Mouse (Mus musculus): ENCODE measurements around the gene Nkiras2. TPM values are rescaled to one million over a fixed set of nuclear protein-coding genes. Genes with fewer than 3 reads are reported as not detected.

Nkiras2 gene
- total RNA-seq (2014; fragmentation: Nextera tagmentation) (47.6 and 54.9 TPM in 2 replicates), total RNA-seq (2017) (18.4 and 22.7 TPM in 2 replicates), polyA plus RNA-seq (2012) (36.1 and 40.4 TPM in 2 replicates)

GRCm38 (mm10) chr11:100618761-100619484, at the start of gene Nkiras2:
TSS of gene Nkiras2 (plus strand) at chr11:100619244.
- Histone ChIP-seq H3K36me3 (replicated peaks) (peaks cover 31% of the 10 kb centered on the region), H3K9me3 (replicated peaks) (no peaks in the 10 kb centered on the region), H3K27me3 (ENCODE audit: insufficient read depth, low read length) (no peaks in the 10 kb centered on the region), H3K4me3 (ENCODE audit: low read depth, low read length) (peak within 1 kb of the TSS; percentile 99), H3K4me1 (ENCODE audit: insufficient read depth, low read depth, low read length) (peaks cover 51% of the 10 kb centered on the region)
- peak; percentile 93 for DNase-seq (ENCODE audit: low spot score)
- peak; percentile 61 for ATAC-seq (ENCODE audit: extremely low read depth, insufficient number of reproducible peaks, low FRiP score, poor library complexity, severe bottlenecking)
- no peak for TF ChIP-seq TAL1 (conservative IDR thresholded peaks at IDR 0.05; ENCODE audit: low read depth, low read length)
- no peak for TF ChIP-seq GATA2 (IDR thresholded peaks at IDR 0.05; ENCODE audit: borderline replicate concordance, low read depth, low read length)
- no peak for TF ChIP-seq CTCF (IDR thresholded peaks at IDR 0.05; ENCODE audit: low read depth, low read length)
- TF ChIP-seq POLR2AphosphoS5 (IDR thresholded peaks at IDR 0.05; ENCODE audit: insufficient replicate concordance, low read depth, low read length) = no peak
- TF ChIP-seq GATA1 (IDR thresholded peaks at IDR 0.05; ENCODE audit: borderline replicate concordance, low read length) = no peak

- TF ChIP-seq GATA1 (IDR thresholded peaks at IDR 0.05; ENCODE audit: borderline replicate concordance, low read length) = no peak
- TF ChIP-seq TAL1 (conservative IDR thresholded peaks at IDR 0.05; ENCODE audit: low read depth, low read length) = no peak
- TF ChIP-seq CTCF (IDR thresholded peaks at IDR 0.05; ENCODE audit: low read depth, low read length) = no peak
- no peak for TF ChIP-seq POLR2AphosphoS5 (IDR thresholded peaks at IDR 0.05; ENCODE audit: insufficient replicate concordance, low read depth, low read length)
- TF ChIP-seq GATA2 (IDR thresholded peaks at IDR 0.05; ENCODE audit: borderline replicate concordance, low read depth, low read length) = no peak
- DNase-seq (ENCODE audit: low spot score) = no peak
- Histone ChIP-seq H3K9me3 (replicated peaks) (no peaks in the 10 kb centered on the region), H3K36me3 (replicated peaks) (no peaks in the 10 kb centered on the region), H3K27me3 (ENCODE audit: insufficient read depth, low read length) (peaks cover 27% of the 10 kb centered on the region), H3K4me3 (ENCODE audit: low read depth, low read length) (no peak overlapping the region), H3K4me1 (ENCODE audit: insufficient read depth, low read depth, low read length) (peaks cover 19% of the 10 kb centered on the region)
- no peak for ATAC-seq (ENCODE audit: extremely low read depth, insufficient number of reproducible peaks, low FRiP score, poor library complexity, severe bottlenecking)
Measured at GRCm38 (mm10) chr11:100569789-100570188, 49.3 kb upstream of the Nkiras2 start.

GRCm38 (mm10) chr11:100570430-100571201, 48.4 kb upstream of the Nkiras2 start:
- peaks cover 25% of the 10 kb centered on the region for H3K27me3 ChIP-seq (ENCODE audit: insufficient read depth, low read length)
- DNase-seq (ENCODE audit: low spot score) (peak; percentile 46), ATAC-seq (ENCODE audit: extremely low read depth, insufficient number of reproducible peaks, low FRiP score, poor library complexity, severe bottlenecking) (no peak; the same call in 1 of the 2 replicates)
- TF ChIP-seq GATA1 (IDR thresholded peaks at IDR 0.05; ENCODE audit: borderline replicate concordance, low read length) = no peak
- TF ChIP-seq TAL1 (conservative IDR thresholded peaks at IDR 0.05; ENCODE audit: low read depth, low read length) = no peak
- peak; percentile 80 for TF ChIP-seq CTCF (IDR thresholded peaks at IDR 0.05; ENCODE audit: low read depth, low read length)
- no peak for TF ChIP-seq GATA2 (IDR thresholded peaks at IDR 0.05; ENCODE audit: borderline replicate concordance, low read depth, low read length)
- TF ChIP-seq POLR2AphosphoS5 (IDR thresholded peaks at IDR 0.05; ENCODE audit: insufficient replicate concordance, low read depth, low read length) = no peak
- peaks cover 27% of the 10 kb centered on the region for H3K4me1 ChIP-seq (ENCODE audit: insufficient read depth, low read depth, low read length)
- no peaks in the 10 kb centered on the region for H3K36me3 ChIP-seq (replicated peaks)
- H3K4me3 ChIP-seq (ENCODE audit: low read depth, low read length) = no peak overlapping the region
- H3K9me3 ChIP-seq (replicated peaks) = no peaks in the 10 kb centered on the region

- no peak for TF ChIP-seq CTCF (IDR thresholded peaks at IDR 0.05; ENCODE audit: low read depth, low read length)
- no peak for TF ChIP-seq POLR2AphosphoS5 (IDR thresholded peaks at IDR 0.05; ENCODE audit: insufficient replicate concordance, low read depth, low read length)
- Histone ChIP-seq H3K27me3 (ENCODE audit: insufficient read depth, low read length) (peaks cover 24% of the 10 kb centered on the region), H3K36me3 (replicated peaks) (peaks cover 6% of the 10 kb centered on the region), H3K9me3 (replicated peaks) (no peaks in the 10 kb centered on the region), H3K4me1 (ENCODE audit: insufficient read depth, low read depth, low read length) (peaks cover 30% of the 10 kb centered on the region), H3K4me3 (ENCODE audit: low read depth, low read length) (no peak overlapping the region)
- DNase-seq (ENCODE audit: low spot score) = no peak
- no peak for ATAC-seq (ENCODE audit: extremely low read depth, insufficient number of reproducible peaks, low FRiP score, poor library complexity, severe bottlenecking)
Measured at GRCm38 (mm10) chr11:100571202-100571567, 47.9 kb upstream of the Nkiras2 start.

GRCm38 (mm10) chr11:100574188-100574587, 44.9 kb upstream of the Nkiras2 start:
- DNase-seq (ENCODE audit: low spot score) = no peak
- TF ChIP-seq TAL1 (conservative IDR thresholded peaks at IDR 0.05; ENCODE audit: low read depth, low read length) = no peak
- TF ChIP-seq GATA2 (IDR thresholded peaks at IDR 0.05; ENCODE audit: borderline replicate concordance, low read depth, low read length) = no peak
- no peak for TF ChIP-seq GATA1 (IDR thresholded peaks at IDR 0.05; ENCODE audit: borderline replicate concordance, low read length)
- no peak for TF ChIP-seq POLR2AphosphoS5 (IDR thresholded peaks at IDR 0.05; ENCODE audit: insufficient replicate concordance, low read depth, low read length)
- no peak for TF ChIP-seq CTCF (IDR thresholded peaks at IDR 0.05; ENCODE audit: low read depth, low read length)
- peaks cover 30% of the 10 kb centered on the region for H3K4me1 ChIP-seq (ENCODE audit: insufficient read depth, low read depth, low read length)

More at GRCm38 (mm10) chr11:100574188-100574587, 44.9 kb upstream of the Nkiras2 start:
- H3K36me3 ChIP-seq (replicated peaks) = peaks cover 36% of the 10 kb centered on the region
- no peaks in the 10 kb centered on the region for H3K9me3 ChIP-seq (replicated peaks)
- H3K4me3 ChIP-seq (ENCODE audit: low read depth, low read length) = peak overlapping the region; percentile 72; the same call in 1 of the 2 replicates
- no peak for ATAC-seq (ENCODE audit: extremely low read depth, insufficient number of reproducible peaks, low FRiP score, poor library complexity, severe bottlenecking)
- peaks cover 4% of the 10 kb centered on the region; the same call in 1 of the 2 replicates for H3K27me3 ChIP-seq (ENCODE audit: insufficient read depth, low read length)

Data from G1E (cell line).